Mouse (Mus musculus) frontal cortex, adult (tissue): ENCODE results near the gene Mc1r.
"Not testable (repeated sequence)": the region's sequence is repeated elsewhere in the genome, so short reads cannot be mapped to it uniquely, and the experiment has no call there.

Experiments
- ATAC-seq: cut with Nextera tagmentation; 2 replicates; pipeline ENCODE4 v1.9.2; 2017; ENCODE audit warnings: mild to moderate bottlenecking, moderate library complexity, mixed read lengths; ENCODE audit not compliant: low TSS enrichment

Gene Mc1r

GRCm38 (mm10) chr8:123411781-123412327 lies 4.9 kb downstream of the Mc1r start:
- ATAC-seq: 0 out of 2 replicates have a peak, but pooled peaks have one; percentile 3

DNA sequence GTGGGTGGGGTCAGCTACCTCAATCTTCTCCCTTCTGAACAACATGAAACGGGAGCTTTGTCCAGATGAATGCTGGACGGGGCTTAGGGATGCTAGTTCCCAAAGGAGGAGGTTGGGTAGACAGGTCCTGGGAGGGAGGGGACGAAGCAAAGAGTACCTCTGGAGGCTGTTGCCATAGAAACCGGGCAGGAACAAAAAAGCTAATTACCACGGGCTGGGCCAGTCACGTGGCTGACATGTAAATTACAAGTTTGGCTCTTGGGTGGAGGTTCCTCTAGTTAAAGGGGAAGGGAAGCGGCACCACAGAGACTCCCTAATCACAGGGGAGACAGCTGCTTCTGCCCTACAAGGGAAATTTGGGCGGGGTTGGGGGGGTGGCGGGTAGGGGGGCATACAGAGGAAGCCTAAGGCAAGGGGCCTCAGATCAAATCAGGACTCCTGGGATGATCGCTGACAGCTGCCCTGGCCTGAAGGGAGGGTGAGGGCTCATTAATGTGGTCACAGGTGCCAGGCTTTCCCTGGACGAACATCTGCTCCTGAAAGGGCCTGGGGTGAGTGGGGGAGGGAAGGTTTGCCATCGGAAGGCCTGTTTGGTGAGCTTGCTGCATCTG lies 5.8 kb downstream of the Mc1r start:
- ATAC-seq: peak; percentile 39

DNA sequence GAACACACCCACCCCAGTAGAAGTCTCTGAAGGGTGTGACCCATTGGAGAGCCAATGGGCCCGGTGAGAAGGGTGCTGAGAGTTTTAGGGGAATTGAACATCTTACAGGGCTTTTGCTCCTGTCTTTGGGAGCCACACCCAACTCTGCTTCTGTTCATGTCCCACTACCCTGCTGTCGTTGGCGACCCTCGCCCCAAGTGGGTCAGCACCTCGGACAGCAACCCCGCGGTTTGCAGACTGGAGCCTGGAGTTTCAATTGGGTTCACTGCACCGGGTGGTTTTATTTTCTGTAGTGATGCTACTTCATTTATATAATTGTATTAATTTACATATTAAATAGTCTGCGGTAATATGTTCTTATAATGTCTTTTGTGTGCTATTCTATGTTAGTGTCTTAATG lies 7.3 kb downstream of the Mc1r start:
- no peak for ATAC-seq

DNA sequence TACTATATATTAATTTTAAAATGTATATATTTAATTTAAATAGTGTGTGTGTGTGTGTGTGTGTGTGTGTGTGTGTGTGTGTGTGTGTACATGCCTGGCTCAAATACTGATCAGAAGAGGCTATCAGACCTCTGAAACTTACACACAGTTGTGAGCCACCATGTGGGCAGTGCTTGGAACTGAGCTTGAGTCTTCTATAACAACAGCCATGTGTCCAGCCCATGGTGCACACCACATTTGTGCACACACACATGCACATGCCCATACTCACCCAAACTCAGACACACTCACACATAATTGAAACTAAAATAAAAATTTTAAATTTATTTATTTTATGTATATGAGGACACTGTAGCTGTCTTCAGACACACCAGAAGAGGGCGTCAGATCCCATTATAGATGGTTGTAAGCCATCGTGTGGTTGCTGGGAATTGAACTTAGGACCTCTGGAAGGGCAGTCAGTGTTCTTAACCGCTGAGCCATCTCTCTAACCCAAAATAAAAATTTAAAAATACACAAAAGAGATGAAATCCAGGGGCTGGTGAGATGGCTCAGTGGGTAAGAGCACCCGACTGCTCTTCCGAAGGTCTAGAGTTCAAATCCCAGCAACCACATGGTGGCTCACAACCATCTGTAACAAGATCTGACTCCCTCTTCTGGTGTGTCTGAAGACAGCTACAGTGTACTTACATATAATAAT lies 8.2 kb downstream of the Mc1r start:
- ATAC-seq: not testable (repeated sequence)

GRCm38 (mm10) chr8:123415967-123416943 lies 9.3 kb downstream of the Mc1r start:
- ATAC-seq: no peak

- no peak for ATAC-seq
Observed at GRCm38 (mm10) chr8:123416944-123417555, 10.1 kb downstream of the Mc1r start.

DNA sequence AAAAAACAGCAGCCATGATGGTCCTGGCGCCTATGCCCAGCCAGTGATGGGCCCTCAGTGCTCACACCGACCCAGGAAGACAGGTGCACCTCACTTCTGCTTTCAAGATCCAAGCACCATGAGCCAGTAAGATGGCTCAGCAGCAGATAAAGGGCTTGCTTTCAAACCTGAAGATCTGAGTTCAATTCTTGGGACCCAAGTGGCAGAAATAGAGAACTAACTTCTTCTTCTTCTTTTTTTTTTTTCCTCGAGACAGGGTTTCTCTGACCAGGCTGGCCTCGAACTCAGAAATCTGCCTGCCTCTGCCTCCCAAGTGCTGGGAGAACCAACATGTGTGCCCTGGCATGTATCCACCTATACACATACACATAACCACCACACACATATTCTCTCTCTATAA lies 12.8 kb downstream of the Mc1r start:
- no peak for ATAC-seq

DNA sequence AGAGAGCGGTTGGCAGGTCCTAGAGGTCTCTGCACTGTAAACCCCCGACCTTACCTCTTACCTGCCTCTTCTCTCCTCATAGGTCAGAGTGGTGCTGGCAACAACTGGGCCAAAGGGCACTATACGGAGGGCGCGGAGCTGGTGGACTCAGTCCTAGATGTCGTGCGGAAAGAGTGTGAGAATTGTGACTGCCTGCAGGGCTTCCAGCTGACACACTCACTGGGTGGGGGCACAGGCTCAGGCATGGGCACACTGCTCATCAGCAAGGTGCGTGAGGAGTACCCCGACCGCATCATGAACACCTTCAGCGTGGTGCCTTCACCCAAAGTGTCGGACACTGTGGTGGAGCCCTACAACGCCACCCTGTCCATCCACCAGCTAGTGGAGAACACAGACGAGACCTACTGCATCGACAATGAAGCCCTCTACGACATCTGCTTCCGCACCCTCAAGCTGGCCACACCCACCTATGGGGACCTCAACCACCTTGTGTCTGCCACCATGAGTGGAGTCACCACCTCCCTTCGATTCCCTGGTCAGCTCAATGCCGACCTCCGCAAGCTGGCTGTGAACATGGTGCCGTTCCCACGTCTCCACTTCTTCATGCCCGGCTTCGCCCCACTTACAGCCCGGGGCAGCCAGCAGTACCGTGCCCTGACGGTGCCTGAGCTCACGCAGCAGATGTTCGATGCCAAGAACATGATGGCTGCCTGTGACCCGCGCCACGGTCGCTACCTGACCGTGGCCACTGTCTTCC lies 13.8 kb downstream of the Mc1r start:
- no peak for ATAC-seq

- no peak for ATAC-seq
Observed at GRCm38 (mm10) chr8:123421325-123421724, 14.4 kb downstream of the Mc1r start.

DNA sequence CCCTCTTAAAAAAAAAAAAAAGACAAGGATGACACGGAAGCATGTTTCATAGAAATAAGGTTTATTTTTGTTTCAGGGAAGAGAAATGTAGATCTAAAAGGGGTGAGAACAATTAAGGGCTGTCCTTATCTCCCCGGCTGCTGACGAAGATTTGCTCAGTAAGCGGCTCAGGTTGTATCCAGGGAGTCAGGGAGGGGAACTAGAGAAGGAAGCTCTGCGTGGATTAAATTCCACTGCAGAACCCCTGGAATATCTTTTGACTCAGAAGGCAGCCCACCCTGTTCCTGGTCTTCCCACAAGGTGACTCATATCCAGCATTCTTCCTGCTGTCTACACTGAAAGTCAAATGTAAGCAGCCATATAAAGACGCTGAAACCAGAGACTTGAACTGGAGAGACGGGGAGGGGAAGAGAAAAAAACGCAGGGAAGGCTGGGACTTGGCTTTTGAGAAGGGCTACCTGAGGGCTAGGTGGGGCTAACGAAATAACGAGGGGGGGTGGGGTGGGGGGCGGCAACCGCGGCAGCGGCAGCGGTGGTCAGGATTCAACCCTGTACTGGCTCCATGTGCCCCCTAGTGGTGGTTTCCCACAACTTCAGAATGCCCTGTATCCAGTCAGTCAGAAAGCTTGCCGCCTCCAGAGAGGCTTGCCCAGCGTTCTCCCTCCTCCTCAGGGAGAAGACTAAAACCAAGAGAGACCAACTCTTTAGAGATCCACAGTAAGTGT lies 15.3 kb downstream of the Mc1r start:
- peak; percentile 92 for ATAC-seq

DNA sequence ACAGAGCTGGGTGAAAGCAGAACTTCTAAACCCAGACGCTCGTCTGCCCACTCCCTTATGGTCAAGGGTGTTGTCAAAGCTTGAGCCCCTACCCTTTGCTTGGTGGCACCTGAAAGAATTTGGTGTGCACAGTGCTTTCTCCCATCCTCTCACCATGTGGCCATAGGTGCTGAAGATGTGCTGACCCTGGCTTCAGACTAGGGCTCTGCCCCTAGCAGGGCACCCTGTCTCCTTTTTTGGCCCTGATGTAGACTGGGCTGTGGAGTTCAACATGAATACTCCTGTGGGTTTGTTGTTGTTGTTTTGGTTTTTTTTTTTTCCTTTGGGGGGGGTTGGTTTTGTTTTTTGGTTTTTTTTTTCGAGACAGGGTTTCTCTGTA lies 15.9 kb downstream of the Mc1r start:
- ATAC-seq: no peak; the same call in 1 of the 2 replicates

DNA sequence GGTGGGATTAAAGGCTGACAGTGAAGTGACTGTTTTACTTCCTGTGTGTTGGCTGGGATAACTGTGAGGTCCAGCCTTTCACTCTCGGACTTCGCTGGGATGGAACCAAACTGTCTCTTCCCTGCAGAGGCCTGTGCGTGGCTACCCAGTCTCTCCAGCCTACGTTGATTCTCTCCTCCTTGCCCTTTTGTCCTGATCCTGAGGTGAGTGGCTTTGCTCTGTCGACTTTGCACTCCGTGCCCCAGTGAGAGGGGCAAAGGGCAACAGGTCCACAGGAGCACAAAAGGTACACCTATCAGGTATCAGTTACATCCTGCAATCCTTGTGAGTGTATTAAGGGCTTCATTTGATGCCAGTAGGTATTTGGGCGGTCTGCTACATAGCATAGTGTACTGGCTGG lies 16.5 kb downstream of the Mc1r start, which contains the start of gene Def8:
Gene Def8, plus strand, starts transcription at position 87 of the 400 bp plus-strand sequence.
- ATAC-seq: no peak

DNA sequence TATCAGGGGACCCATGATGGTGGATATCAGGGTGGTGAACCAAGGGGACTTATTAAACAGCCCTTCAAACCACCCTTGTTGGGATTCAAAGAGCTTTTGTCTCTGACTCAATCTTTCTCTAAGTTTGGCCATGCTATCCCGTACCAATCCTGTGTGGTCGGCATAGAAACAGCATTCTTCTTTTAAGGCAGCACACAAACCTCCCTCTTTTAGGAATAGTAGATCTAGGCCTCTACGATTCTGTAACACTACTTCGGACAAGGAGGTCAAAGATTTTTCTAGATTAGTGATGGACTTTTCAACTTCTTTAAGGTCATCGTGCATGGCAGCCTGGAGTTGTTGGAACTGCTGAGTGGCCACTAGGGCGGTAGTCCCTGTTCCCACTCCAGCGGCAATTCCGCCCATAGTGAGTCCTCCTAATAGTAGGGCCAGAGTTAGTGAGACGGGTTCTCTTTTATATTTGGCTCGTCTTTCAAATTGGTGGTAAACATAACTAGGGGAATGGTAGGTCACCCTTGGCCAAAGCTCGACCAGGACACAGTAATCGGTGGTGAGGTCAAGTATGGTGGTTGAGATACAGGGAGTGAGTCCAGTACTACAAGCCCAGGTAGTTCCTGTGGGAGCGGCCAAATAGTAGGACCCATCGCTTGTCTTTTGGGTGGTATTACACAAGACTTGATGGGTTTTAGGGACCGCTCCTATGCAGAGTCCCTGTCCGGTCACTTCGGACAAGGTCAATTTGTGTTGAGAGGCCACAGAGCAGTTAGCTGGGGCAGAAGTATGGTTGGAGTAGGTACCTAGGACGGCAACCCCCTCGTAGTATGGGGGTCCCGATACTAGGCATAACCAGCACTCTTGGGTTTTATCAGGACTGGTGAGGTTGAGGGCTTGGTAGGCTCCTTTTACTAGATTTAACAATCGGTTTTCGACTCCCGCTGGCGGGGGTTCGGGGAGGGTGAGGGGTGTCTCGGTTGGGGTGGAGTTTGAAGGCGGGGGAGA lies 19.9 kb downstream of the Mc1r start:
- no peak for ATAC-seq

GRCm38 (mm10) chr8:123427639-123428275 lies 20.9 kb downstream of the Mc1r start:
- ATAC-seq: no peak

DNA sequence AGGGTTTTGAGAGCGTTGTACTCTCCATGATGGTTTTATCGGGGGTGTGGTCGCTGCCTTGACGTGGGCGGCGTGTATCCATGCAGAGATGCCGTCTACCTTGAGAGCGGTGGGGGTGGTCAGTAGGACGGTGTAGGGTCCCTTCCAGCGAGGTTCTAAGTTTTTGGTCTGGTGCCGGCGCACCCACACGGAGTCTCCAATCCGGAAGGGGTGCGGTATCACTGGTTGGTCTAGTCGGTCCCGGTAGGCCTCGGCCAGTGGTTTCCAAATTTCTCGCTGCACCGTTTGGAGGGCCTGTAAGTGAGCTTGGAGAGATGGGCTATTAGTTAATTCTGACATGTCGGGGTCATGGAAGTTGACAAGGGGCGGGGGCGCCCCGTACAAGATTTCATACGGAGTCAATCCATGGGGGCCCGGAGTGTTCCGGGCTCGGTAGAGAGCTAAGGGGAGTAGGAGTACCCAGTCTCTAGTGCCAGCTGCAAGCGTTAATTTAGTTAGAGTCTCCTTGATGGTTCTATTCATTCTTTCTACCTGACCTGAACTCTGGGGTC lies 21.5 kb downstream of the Mc1r start:
- ATAC-seq: no peak

DNA sequence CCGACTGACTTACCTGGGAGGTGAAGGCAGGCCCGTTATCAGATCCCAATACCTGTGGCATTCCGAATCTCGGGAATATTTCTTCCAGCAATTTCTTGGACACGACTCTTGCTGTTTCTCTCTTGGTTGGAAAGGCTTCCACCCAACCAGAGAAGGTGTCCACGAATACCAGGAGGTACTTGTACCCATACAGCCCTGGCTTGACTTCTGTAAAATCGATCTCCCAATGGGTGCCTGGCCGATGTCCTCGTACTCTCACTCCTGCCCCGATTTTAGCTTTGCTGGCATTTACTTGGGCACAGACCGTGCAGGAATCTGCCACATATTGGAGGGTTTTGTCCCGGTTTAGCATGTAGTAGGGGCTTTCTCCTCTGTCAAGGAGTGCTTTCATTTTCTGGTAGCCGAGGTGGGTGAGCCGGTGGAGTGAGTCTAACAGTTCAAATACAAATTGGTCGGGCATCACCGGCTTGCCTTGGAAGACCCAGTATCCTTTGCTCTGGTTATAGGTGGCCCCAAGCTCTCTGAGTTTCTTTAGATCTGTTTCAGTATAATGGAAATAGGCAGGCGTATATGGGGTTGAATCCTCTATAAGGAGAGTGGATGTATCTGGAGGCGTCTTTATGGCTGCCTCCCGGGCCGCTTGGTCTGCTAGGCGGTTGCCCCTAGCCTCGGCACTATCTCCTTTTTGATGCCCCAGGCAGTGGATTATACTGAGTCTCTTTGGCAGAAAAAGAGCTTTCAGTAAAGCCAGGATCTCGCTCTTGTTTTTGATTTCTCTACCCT lies 22.2 kb downstream of the Mc1r start:
- no peak for ATAC-seq

DNA sequence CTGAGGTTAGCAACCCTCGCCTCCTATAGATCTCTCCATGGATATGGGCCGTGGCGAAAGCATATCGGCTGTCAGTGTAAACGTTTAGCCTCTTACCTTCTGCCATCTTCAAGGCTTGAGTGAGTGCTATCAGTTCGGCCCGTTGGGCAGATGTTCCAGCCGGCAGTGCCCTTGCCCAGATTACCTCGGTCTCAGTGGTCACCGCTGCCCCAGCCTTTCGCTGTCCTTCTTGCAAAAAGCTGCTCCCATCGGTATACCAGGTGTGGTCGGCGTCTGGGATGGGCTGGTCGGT lies 22.8 kb downstream of the Mc1r start:
- ATAC-seq: not testable (repeated sequence)

DNA sequence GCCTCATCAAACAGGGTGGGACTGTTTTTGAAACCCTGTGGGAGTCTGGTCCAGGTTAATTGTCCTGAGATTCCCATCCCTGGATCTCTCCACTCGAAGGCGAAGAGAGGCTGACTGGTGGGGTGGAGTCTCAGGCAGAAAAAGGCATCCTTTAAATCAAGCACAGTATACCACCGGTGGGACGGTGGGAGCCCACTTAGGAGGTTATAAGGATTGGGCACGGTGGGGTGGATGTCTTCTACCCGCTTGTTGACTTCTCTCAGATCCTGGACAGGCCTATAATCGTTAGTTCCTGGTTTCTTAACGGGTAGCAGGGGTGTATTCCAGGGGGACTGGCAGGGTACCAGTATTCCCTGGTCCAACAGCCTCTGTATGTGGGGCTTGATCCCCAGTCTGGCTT lies 24.0 kb downstream of the Mc1r start:
- not testable (repeated sequence) for ATAC-seq
